Mouse (Mus musculus) G1E (cell line): ENCODE data around the gene Rcor2. TPM values are rescaled to one million over a fixed set of nuclear protein-coding genes. Genes with fewer than 3 reads are reported as not detected.
A peak's percentile ranks its signal among the peaks of the same experiment; 100 is the strongest.

Source experiments
- ATAC-seq: 2 replicates; pipeline ENCODE4 v1.8.0; 2016; ENCODE audit warnings: mild to moderate bottlenecking; ENCODE audit not compliant: insufficient number of reproducible peaks, poor library complexity, low FRiP score, severe bottlenecking; ENCODE audit errors: extremely low read depth
- DNase-seq: peaks from one replicate; pipeline ENCODE4 v3.0.0; 2012; ENCODE audit warnings: low spot score
- H3K27me3 ChIP-seq: 2 replicates; pipeline ENCODE4 v1.6.1; 2012; ENCODE audit warnings: mild to moderate bottlenecking, low read length, inconsistent platforms; ENCODE audit not compliant: insufficient read depth
- H3K36me3 ChIP-seq: replicated peaks from 2 replicates; pipeline ENCODE3; 2012; ENCODE audit warnings: mild to moderate bottlenecking, inconsistent platforms
- H3K4me1 ChIP-seq: 2 replicates; pipeline ENCODE4 v1.6.1; 2012; ENCODE audit warnings: low read depth, low read length, inconsistent platforms, mixed read lengths; ENCODE audit not compliant: insufficient read depth
- H3K4me3 ChIP-seq: 2 replicates; pipeline ENCODE4 v1.5.1; 2012; ENCODE audit warnings: low read depth, mild to moderate bottlenecking, inconsistent platforms, low read length, moderate library complexity, mixed read lengths
- H3K9me3 ChIP-seq: replicated peaks from 2 replicates; pipeline ENCODE4 v1.6.1; 2012; ENCODE audit warnings: inconsistent platforms
- CTCF ChIP-seq: IDR thresholded peaks from 2 replicates; pipeline ENCODE4 v1.5.1; 2012; ENCODE audit warnings: low read depth, low read length, inconsistent platforms, mixed read lengths
- GATA1 ChIP-seq: IDR thresholded peaks from 2 replicates; pipeline ENCODE4 v1.6.1; 2012; ENCODE audit warnings: borderline replicate concordance, low read length, inconsistent platforms, mixed read lengths
- GATA2 ChIP-seq: IDR thresholded peaks from 2 replicates; pipeline ENCODE4 v1.6.1; 2012; ENCODE audit warnings: low read depth, low read length, inconsistent platforms, borderline replicate concordance
- POLR2AphosphoS5 ChIP-seq: IDR thresholded peaks from 2 replicates; pipeline ENCODE4 v1.6.1; 2012; ENCODE audit warnings: low read depth, low read length, inconsistent platforms; ENCODE audit not compliant: insufficient replicate concordance
- TAL1 ChIP-seq: conservative IDR thresholded peaks from 2 replicates; pipeline ENCODE4 v1.6.1; 2012; ENCODE audit warnings: low read depth, low read length, inconsistent platforms, mixed read lengths
- polyA plus RNA-seq: library from polyadenylated mRNA; stranded (reverse); fragments of >175 nt; gene quantifications from 2 replicates; pipeline ENCODE4 v1.2.3, GENCODE M21; 2012
- total RNA-seq, 2 experiments: library from RNA; stranded (forward) in 1 of 2; stranded (reverse) in 1 of 2; fragments of 200-1000 nt in 1 of 2; fragments of >200 nt in 1 of 2; fragmentation: Nextera tagmentation in 1 of 2; gene quantifications; 2 replicates each; pipeline ENCODE4 v1.2.3; 2014 to 2017

Gene Rcor2
- total and polyA plus RNA-seq, 3 experiments = 20.9 to 62.2 (median 22.5) TPM

DNA sequence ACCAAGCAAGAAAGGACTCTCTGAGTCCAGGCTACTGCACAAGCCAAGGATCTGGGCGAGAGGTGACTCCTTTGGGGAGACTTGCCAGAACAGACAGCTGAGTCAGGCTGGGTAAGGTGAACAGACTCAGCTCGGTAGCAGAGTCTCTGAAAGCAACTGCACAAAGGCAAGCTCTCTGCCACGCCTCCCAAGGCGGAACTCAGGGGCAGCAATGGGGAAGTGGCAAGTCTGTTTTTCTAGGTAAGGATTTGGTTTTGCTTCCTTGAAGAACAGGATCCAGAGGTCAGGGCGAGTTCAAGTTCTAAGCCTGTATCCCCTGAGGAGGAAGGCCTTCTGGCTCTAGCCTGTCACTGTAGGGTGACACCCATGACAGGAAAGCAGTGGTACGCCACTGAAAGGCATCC, 40.6 kb upstream of the Rcor2 start:
- Histone ChIP-seq H3K4me1 (peaks cover 28% of the 10 kb centered on the region), H3K27me3 (no peaks in the 10 kb centered on the region), H3K9me3 (0 out of 2 replicates have a peak, but pooled peaks cover 5% of the 10 kb centered on the region), H3K36me3 (peaks cover 73% of the 10 kb centered on the region), H3K4me3 (peak overlapping the region; percentile 43; the same call in 1 of the 2 replicates)
- TF ChIP-seq GATA1 = no peak
- TF ChIP-seq GATA2 = no peak
- TF ChIP-seq POLR2AphosphoS5 = no peak
- no peak for TF ChIP-seq CTCF
- no peak for TF ChIP-seq TAL1
- ATAC-seq (no peak; the same call in 1 of the 2 replicates), DNase-seq (peak; percentile 45)

DNA sequence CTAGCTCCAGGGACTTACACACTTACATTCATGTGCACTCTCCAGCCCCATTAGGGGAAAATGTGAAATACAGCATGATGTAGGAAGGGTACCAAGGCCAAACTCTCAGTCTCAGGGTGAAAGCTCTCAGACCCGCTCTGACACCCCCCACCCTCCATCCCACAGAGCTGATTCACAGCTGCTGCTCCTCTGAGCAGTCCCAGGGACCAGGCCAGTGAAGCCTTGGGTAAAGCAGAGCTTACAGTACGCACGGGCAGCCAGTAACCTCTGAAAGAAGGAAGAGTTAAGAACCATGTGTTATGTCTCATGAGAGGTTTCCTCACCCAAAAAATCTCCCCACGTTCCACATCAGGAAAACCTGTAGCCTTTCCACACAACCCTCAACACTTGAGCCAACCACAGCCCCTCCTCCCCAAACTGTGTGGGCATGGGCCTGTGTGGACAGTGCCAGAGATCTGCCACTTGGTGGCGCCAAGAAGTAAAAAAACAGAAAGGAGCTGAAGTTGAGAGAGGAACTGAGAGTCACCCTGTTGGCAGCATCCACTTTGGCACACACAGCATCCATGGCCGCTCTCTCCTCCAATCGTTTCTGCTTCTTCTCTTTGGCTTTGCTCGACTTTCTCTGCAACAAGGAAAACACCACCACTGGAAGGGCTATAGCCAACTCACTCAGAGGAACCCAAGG, 32.4 kb upstream of the Rcor2 start:
- ATAC-seq (no peak), DNase-seq (peak; percentile 46)
- H3K36me3 ChIP-seq = peaks cover 92% of the 10 kb centered on the region
- no peak for TF ChIP-seq GATA1
- TF ChIP-seq GATA2 = no peak
- peak; percentile 59 for TF ChIP-seq CTCF
- H3K4me1 ChIP-seq = peaks cover 35% of the 10 kb centered on the region
- no peaks in the 10 kb centered on the region for H3K27me3 ChIP-seq
- H3K9me3 ChIP-seq = no peaks in the 10 kb centered on the region
- no peak overlapping the region for H3K4me3 ChIP-seq

DNA sequence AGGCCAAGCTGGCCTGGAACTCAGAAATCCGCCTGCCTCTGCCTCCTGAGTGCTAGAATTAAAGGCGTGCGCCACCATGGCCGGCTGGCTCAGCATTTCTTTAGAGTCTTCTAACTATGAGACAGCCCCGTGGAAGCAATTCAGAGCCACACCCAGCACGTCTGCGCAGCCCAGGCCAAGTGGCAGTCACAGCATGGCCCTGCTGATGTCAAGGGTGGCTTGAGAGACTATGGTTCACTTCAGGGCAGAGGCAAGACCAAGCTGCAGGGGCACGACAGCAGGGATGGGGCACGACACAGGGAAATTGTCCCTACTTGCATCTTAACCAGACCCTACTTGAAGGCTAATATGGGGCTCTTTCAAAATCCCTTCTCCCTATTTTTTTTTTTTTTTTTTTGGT, 31.7 kb upstream of the Rcor2 start:
- no peak for ATAC-seq
- Histone ChIP-seq H3K27me3 (no peaks in the 10 kb centered on the region), H3K4me3 (no peak overlapping the region), H3K9me3 (no peaks in the 10 kb centered on the region), H3K4me1 (peaks cover 43% of the 10 kb centered on the region), H3K36me3 (peaks cover 84% of the 10 kb centered on the region)
- DNase-seq = no peak
- TF ChIP-seq POLR2AphosphoS5 (no peak), GATA1 (no peak), TAL1 (no peak), GATA2 (no peak), CTCF (no peak)

DNA sequence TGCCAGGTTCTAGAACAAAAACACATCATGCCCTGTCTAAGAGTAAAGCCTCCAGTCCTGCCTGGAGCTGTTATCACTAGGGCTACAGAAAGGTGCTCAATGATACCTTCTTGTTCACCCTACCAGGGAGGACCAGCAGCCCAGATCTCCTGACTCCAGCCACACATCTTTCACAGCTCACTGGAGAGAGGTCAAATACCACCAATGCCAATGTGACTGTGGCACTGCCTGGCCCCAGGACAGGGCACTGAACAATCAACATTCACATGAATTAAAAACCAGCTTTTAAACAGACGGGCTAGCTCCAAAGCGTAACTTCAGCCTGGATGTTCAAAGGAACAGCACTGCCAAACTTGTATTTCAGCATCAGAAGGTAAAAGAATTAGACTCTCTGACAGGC, 31.1 kb upstream of the Rcor2 start:
- no peaks in the 10 kb centered on the region for H3K27me3 ChIP-seq
- no peaks in the 10 kb centered on the region for H3K9me3 ChIP-seq
- H3K36me3 ChIP-seq = peaks cover 78% of the 10 kb centered on the region
- no peak for DNase-seq
- no peak for ATAC-seq
- H3K4me1 ChIP-seq = peaks cover 43% of the 10 kb centered on the region
- no peak overlapping the region for H3K4me3 ChIP-seq
- TF ChIP-seq CTCF (no peak), POLR2AphosphoS5 (no peak), GATA2 (no peak), GATA1 (no peak), TAL1 (no peak)

DNA sequence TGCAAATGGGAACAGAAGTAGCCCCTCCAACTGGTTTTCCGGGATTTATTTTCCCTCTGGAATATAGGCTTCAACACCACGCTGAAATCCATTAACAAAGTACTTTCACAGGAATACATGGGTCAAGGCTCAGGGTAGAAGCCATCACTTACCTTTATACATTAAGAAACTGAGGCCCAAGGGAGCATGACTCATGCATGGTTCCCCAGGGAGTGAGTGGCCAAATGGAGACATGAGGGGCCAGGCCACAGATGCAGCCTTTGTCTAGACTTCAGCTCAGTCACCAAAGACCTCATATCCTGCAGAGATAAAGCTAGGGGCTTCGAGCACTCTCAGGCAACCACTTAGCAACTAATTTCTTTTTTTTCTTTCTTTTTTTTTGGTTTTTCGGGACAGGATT, 30.4 kb upstream of the Rcor2 start:
- ATAC-seq (no peak), DNase-seq (no peak)
- Histone ChIP-seq H3K4me1 (peaks cover 49% of the 10 kb centered on the region), H3K36me3 (peaks cover 71% of the 10 kb centered on the region), H3K9me3 (no peaks in the 10 kb centered on the region), H3K27me3 (no peaks in the 10 kb centered on the region), H3K4me3 (no peak overlapping the region)
- TF ChIP-seq POLR2AphosphoS5 (no peak), CTCF (no peak), TAL1 (no peak), GATA2 (no peak), GATA1 (no peak)

DNA sequence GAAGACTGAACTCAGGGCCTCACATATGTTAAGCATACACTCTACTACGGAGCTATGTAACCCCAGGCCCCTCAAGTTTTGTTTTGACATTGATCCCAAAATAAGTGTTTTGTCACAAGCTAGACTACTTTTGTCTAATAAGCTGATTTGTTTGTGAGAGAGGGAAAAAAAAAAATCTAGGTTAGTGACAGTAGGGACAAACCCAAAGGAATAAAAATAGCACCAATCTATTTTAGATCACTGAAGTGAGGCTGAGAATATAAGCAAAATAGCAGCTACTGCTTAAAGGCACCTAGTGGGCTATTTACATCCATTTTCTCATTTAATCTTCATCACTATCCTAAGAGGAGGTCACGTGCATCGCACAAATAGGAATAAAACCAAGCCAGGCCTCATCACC, 27.6 kb upstream of the Rcor2 start:
- Histone ChIP-seq H3K27me3 (peaks cover 18% of the 10 kb centered on the region), H3K4me1 (peaks cover 49% of the 10 kb centered on the region), H3K4me3 (peak overlapping the region; percentile 86), H3K36me3 (peaks cover 45% of the 10 kb centered on the region), H3K9me3 (no peaks in the 10 kb centered on the region)
- no peak for ATAC-seq
- DNase-seq = no peak
- no peak for TF ChIP-seq CTCF
- TF ChIP-seq GATA1 = no peak
- TF ChIP-seq GATA2 = no peak
- TF ChIP-seq POLR2AphosphoS5 = no peak
- no peak for TF ChIP-seq TAL1

DNA sequence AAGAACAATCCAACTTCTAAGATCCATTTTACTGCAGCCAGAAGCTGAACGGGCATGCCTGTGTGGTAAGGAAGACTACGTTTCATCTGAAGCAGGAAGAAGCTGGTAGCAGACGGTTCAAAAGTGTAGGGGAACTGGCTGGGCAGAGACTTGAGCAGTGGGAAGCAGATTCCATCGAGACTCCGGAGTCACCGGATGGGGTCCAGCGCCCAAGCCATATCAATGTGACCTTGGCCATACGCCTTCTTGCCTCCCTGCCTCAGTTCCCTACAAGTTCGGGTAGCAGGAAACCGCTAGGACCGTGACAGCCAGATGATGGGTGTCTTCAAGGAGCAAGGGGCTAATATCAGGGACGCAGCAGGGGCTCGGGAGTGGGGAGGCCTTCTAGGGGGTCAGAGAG, 26.8 kb upstream of the Rcor2 start:
- no peak for ATAC-seq
- peaks cover 46% of the 10 kb centered on the region for H3K4me1 ChIP-seq
- no peak for TF ChIP-seq GATA2
- TF ChIP-seq TAL1 = no peak
- no peak for TF ChIP-seq POLR2AphosphoS5
- H3K4me3 ChIP-seq = peak overlapping the region; percentile 86
- peaks cover 39% of the 10 kb centered on the region for H3K36me3 ChIP-seq
- no peak for DNase-seq
- H3K27me3 ChIP-seq = peaks cover 21% of the 10 kb centered on the region
- no peaks in the 10 kb centered on the region for H3K9me3 ChIP-seq
